Mouse (Mus musculus): ENCODE results near the gene Map3k5.
A peak's percentile ranks its signal among the peaks of the same experiment; 100 is the strongest.

Gene Map3k5

DNA sequence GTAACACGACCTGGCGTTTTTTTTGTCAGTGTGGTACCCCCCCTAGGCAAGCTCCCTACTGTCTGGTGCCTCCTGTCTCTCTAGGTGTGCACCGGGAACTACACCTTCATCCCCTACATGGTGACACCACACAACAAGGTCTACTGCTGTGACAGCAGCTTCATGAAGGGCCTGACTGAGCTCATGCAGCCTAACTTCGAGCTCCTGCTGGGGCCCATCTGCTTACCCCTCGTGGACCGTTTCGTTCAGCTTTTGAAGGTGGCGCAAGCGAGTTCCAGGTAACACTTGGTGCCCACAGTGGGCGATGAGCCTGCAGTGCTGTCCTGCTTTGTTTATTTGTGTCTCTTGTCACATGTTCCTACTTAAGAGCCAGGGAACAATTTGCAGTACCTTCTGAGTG lies 89.3 kb downstream of the Map3k5 start:
- H3K27me3 ChIP-seq (ENCODE audit: control insufficient read depth, insufficient read depth, low read length, poor library complexity, severe bottlenecking), result no peaks in the 10 kb centered on the region
- no peak for DNase-seq (ENCODE audit: low read depth, low spot score)
- H3K36me3 ChIP-seq (ENCODE audit: control insufficient read depth, insufficient read depth, low read length, poor library complexity, severe bottlenecking), result peaks cover 5% of the 10 kb centered on the region

DNA sequence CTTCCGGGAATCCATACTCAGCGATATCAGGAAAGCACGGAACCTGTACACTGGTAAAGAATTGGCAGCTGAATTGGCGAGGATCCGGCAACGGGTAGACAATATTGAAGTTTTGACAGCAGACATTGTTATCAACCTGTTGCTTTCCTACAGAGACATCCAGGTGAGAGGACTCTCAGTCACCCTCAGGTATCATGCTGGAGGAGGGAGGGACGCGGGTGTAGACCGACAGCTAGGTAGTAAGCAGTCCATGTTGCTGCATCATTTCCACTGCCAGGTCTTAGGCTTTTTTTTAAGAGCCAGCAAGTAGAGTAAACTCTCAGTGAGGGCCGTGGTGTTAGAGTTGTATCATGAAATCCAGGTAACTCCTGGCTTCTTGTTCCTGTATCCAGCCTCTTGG lies 90.6 kb downstream of the Map3k5 start:
- no peak for DNase-seq (ENCODE audit: low read depth, low spot score)
- no peaks in the 10 kb centered on the region for H3K27me3 ChIP-seq (ENCODE audit: control insufficient read depth, insufficient read depth, low read length, poor library complexity, severe bottlenecking)
- peaks cover 10% of the 10 kb centered on the region for H3K36me3 ChIP-seq (ENCODE audit: control insufficient read depth, insufficient read depth, low read length, poor library complexity, severe bottlenecking)

DNA sequence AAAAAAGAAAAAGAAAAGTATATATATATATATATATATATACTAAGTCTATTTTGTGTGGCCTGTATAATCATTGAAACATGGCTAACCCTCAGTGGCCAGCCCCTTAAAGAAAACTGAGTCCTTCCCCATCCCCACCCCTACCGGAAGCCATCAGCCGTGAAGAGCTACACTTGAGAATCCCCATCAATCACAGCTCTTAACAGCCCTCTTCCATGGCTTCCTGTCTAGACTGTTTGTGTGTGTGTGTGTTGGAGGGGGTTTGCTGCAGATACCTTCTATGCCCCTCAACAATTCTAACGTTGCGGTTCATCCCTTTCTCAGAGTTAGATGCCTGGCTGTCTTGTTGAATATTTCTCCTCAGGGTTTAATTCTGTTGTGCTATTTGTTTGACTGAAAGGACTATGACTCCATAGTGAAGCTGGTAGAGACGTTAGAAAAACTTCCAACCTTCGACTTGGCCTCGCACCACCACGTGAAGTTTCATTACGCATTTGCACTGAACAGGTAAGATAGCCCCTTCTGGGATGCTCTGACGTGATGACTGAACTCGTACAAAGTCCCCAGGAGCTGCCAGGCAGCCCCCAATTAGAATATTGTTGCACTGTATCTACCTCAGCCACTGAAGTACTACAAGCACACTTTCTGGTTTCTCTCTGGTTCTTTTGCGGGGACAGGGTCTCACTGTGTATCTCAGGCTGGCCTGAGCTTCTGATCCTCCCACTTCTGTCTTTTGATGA lies 91.7 kb downstream of the Map3k5 start:
- H3K27me3 ChIP-seq (ENCODE audit: control insufficient read depth, insufficient read depth, low read length, poor library complexity, severe bottlenecking), result no peaks in the 10 kb centered on the region
- DNase-seq (ENCODE audit: low read depth, low spot score), result no peak
- H3K36me3 ChIP-seq (ENCODE audit: control insufficient read depth, insufficient read depth, low read length, poor library complexity, severe bottlenecking), result peaks cover 12% of the 10 kb centered on the region

DNA sequence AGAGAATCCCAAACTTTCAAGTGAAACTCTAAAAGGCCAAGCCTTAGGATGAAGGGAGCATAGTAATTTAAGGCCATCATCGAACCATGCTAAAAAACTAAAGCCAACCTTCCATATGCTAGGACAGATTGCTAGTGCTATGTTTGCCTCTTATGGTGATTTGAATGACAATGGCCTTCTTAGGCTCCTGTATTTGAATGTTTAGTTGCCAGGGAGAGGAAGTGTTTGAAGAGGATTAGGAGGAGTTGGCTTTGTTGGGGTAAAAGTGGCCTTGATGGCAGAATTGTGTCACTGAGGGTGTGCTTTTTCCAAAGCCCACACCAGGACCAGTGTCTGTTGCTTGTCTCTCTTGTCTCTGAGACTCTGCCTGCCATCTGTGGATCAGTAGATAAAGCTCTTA lies 96.4 kb downstream of the Map3k5 start:
- DNase-seq (ENCODE audit: low read depth, low spot score), result no peak
- peaks cover 12% of the 10 kb centered on the region for H3K36me3 ChIP-seq (ENCODE audit: control insufficient read depth, insufficient read depth, low read length, poor library complexity, severe bottlenecking)
- H3K27me3 ChIP-seq (ENCODE audit: control insufficient read depth, insufficient read depth, low read length, poor library complexity, severe bottlenecking), result no peaks in the 10 kb centered on the region

DNA sequence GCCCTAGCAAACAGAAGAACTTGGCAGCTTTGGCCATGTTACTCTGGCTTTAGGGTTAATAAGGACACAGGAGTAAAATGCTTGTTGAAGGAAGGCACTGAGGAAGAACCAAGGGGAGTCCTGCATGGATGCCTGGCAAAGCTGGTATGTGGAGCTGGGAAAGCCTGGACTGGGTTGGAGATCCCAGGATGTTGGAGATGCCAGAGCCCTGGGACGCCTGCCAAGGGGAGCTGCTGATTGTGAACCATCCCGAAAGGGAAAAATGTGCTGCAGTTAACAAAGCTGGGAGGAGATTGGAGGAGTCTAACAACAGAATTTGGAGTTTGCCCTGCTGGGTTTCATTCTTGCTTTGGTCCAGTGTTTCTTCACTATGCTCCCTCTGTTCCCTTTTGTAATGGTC lies 97.7 kb downstream of the Map3k5 start:
- no peak for DNase-seq (ENCODE audit: low read depth, low spot score)
- no peaks in the 10 kb centered on the region for H3K27me3 ChIP-seq (ENCODE audit: control insufficient read depth, insufficient read depth, low read length, poor library complexity, severe bottlenecking)
- H3K36me3 ChIP-seq (ENCODE audit: control insufficient read depth, insufficient read depth, low read length, poor library complexity, severe bottlenecking), result peaks cover 12% of the 10 kb centered on the region

DNA sequence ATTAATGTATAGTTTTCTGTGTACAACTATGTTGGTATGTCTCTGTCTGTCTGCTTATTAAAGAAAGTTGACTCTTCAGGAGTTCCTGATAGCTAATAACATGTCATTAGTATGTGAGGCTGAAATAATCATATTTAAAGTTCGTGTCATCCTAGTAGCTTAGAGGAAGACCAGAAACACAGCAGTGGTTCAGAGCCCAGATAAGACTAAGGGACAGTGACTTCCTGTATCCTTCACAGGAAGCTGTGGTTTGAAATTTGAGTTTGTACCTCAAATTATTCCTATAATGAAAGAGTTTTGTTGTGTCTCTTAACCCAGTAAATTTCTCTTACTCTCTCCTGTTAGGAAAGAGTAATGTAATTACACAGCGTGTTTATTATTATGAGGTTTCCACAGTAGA lies 102.1 kb downstream of the Map3k5 start:
- DNase-seq (ENCODE audit: low read depth, low spot score), result peak; percentile 22
- H3K27me3 ChIP-seq (ENCODE audit: control insufficient read depth, insufficient read depth, low read length, poor library complexity, severe bottlenecking), result no peaks in the 10 kb centered on the region

DNA sequence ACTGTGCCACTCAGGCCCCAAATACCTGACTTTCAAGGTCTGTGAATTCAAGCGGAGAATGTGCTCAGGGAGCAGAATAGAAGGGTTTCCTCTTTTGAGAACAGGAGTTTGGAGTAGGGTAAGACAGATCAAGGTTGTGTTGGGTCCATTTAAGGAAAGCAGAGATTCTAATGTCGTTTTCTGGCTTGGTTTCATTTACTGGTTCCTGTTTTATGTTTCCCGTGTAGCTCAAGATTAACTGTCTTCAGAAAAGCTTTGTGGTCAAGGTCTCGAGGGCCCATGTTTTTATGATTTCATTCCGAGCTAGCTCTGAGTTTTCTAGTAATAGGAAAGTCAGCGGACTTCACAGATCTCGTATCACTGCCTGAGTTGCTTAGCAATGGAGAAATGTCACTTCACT lies 102.6 kb downstream of the Map3k5 start:
- no peaks in the 10 kb centered on the region for H3K27me3 ChIP-seq (ENCODE audit: control insufficient read depth, insufficient read depth, low read length, poor library complexity, severe bottlenecking)
- peak; percentile 69 for DNase-seq (ENCODE audit: low read depth, low spot score)
- 0 out of 2 replicates have a peak, but pooled peaks cover 2% of the 10 kb centered on the region for H3K36me3 ChIP-seq (ENCODE audit: control insufficient read depth, insufficient read depth, low read length, poor library complexity, severe bottlenecking)

More for the DNA sequence above, 102.1 kb downstream of the Map3k5 start:
- H3K36me3 ChIP-seq (ENCODE audit: control insufficient read depth, insufficient read depth, low read length, poor library complexity, severe bottlenecking), result peaks cover 4% of the 10 kb centered on the region; the same call in 1 of the 2 replicates

DNA sequence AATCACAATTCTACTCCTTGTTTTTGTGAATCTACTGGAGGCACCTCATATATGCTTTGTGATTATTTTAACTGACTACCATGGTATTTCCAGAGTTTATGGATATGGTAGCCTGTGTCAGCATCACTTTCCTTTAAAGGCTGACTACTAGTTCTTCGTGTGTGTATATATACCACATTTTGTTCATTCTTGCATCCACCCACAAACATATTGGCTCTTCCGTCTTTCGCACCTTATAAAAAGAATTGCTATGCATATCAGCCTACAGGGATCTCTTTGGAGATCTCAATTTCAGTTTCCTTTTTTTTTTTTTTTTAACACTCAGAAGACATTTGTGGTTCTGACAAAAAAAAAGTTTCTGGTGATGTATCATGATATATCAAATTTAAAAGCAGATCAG lies 105.3 kb downstream of the Map3k5 start:
- H3K36me3 ChIP-seq (ENCODE audit: control insufficient read depth, insufficient read depth, low read length, poor library complexity, severe bottlenecking), result no peaks in the 10 kb centered on the region
- no peaks in the 10 kb centered on the region for H3K27me3 ChIP-seq (ENCODE audit: control insufficient read depth, insufficient read depth, low read length, poor library complexity, severe bottlenecking)
- DNase-seq (ENCODE audit: low read depth, low spot score), result no peak

DNA sequence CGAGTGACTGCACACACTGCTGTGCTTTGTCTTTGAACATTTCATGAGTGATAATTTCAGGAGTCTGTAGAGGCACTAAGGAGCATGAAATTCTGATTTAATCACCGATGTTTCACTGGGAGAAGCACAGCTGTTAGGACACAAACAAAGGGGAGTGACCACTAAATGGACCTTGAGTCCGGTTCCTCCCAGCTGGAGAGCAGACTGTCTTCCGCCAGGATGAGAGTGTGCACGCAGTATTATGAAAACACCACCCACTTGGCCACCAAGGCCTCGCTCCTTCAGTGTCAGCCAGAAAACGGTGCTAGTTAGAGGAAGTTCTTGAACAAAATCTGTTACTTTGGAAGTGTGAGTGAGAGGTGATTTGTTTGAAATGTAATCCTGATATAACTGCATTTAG lies 105.8 kb downstream of the Map3k5 start:
- DNase-seq (ENCODE audit: low read depth, low spot score), result no peak
- H3K36me3 ChIP-seq (ENCODE audit: control insufficient read depth, insufficient read depth, low read length, poor library complexity, severe bottlenecking), result no peaks in the 10 kb centered on the region
- H3K27me3 ChIP-seq (ENCODE audit: control insufficient read depth, insufficient read depth, low read length, poor library complexity, severe bottlenecking), result no peaks in the 10 kb centered on the region

DNA sequence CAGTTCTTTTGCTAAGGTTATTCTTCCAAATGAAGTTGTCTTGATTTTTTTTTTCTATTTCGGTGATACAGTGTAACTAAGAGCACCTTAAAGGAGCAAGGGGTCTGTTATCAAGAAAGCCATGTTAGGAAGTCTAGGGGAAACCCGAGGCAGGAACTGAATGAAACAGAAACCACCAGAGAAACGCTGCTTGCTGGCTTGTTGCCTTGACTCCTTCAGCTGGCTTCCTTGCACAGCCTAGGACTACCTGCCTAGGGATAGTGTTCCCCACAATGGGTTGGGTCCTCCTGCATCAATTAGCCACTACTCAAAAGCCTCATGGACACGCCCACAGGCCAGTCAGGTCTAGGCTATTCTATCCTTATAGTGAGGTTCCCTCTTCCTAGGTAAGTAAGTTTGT lies 106.4 kb downstream of the Map3k5 start:
- H3K36me3 ChIP-seq (ENCODE audit: control insufficient read depth, insufficient read depth, low read length, poor library complexity, severe bottlenecking), result no peaks in the 10 kb centered on the region
- peak; percentile 41 for DNase-seq (ENCODE audit: low read depth, low spot score)
- H3K27me3 ChIP-seq (ENCODE audit: control insufficient read depth, insufficient read depth, low read length, poor library complexity, severe bottlenecking), result no peaks in the 10 kb centered on the region

DNA sequence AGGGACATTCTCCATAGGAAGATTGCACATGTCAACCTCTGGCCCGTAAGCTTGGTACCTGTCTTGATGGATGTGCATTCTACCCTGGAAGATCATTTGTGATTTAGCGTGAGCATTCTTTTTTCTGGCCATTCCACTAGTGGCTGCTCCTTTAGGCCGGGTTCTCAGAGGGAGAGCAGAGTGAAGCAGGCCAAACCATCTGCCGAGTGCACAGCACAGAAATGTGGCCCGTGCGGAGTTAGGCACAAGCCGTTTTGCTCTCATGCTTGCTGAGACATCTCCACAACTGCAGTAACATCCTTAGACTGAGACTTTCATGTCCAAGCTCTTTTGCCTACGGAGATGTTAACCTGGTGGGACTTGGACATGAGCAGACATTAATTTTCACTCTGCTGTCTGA lies 107.8 kb downstream of the Map3k5 start:
- Histone ChIP-seq H3K27me3 (ENCODE audit: control insufficient read depth, insufficient read depth, low read length, poor library complexity, severe bottlenecking) (no peaks in the 10 kb centered on the region), H3K36me3 (ENCODE audit: control insufficient read depth, insufficient read depth, low read length, poor library complexity, severe bottlenecking) (peaks cover 3% of the 10 kb centered on the region; the same call in 1 of the 2 replicates)
- DNase-seq (ENCODE audit: low read depth, low spot score), result no peak

DNA sequence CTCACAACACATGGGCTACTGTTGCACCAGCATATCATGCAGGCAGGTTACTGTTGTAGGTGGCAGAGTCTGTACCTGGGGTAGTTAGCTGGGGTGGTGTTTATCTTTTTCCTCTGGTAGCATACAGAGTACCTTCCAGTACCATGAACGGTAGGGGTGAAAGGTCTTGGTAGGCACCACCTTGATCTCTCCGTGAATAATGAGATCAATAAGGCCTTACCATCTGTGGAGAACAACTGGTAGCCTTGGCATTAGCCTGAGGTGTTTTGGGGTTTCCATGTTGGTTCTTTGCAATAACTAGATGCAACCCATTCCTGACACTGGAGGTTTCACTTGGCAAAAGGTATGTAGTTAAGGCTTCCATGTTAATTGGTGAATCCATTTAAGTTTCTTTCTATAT lies 109.8 kb downstream of the Map3k5 start:
- no peaks in the 10 kb centered on the region for H3K27me3 ChIP-seq (ENCODE audit: control insufficient read depth, insufficient read depth, low read length, poor library complexity, severe bottlenecking)
- DNase-seq (ENCODE audit: low read depth, low spot score), result no peak

DNA sequence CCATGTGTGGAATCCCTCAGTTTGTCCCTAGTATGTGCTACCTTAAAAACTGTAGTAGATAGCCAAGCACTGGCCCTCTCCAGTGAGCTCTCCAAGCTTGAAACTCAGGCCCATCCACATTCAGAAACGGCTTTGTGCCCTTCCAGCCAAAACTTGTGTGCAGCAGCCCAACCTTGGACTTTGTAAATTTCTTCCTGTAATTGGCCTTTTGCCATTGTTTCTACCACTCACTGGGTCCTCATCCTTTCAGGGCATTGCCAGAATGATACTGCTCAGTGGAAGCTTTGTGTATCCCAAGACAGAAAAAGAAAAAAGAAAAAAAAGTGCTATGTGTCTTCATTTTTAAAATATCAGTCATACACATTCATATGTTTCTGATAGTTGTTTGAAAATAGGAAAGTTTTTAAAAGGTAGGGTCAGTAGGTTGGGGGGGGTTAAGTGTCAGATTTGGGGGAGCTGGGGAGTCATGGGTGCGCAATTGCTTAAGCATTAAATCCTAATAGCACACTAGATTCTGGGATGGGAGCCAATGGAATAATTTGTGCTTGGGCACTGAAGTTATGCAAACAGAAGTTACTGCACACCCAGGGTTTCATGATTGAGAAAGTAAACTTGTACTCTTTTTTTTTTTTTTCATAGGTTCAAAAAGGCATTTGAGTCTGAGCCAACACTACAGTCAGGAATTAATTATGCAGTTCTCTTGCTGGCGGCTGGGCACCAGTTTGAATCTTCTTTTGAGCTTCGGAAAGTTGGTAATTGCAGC lies 111.6 kb downstream of the Map3k5 start:
- DNase-seq (ENCODE audit: low read depth, low spot score), result no peak
- Histone ChIP-seq H3K27me3 (ENCODE audit: control insufficient read depth, insufficient read depth, low read length, poor library complexity, severe bottlenecking) (no peaks in the 10 kb centered on the region), H3K36me3 (ENCODE audit: control insufficient read depth, insufficient read depth, low read length, poor library complexity, severe bottlenecking) (peaks cover 3% of the 10 kb centered on the region; the same call in 1 of the 2 replicates)

More for the DNA sequence above, 109.8 kb downstream of the Map3k5 start:
- H3K36me3 ChIP-seq (ENCODE audit: control insufficient read depth, insufficient read depth, low read length, poor library complexity, severe bottlenecking), result peaks cover 3% of the 10 kb centered on the region; the same call in 1 of the 2 replicates

DNA sequence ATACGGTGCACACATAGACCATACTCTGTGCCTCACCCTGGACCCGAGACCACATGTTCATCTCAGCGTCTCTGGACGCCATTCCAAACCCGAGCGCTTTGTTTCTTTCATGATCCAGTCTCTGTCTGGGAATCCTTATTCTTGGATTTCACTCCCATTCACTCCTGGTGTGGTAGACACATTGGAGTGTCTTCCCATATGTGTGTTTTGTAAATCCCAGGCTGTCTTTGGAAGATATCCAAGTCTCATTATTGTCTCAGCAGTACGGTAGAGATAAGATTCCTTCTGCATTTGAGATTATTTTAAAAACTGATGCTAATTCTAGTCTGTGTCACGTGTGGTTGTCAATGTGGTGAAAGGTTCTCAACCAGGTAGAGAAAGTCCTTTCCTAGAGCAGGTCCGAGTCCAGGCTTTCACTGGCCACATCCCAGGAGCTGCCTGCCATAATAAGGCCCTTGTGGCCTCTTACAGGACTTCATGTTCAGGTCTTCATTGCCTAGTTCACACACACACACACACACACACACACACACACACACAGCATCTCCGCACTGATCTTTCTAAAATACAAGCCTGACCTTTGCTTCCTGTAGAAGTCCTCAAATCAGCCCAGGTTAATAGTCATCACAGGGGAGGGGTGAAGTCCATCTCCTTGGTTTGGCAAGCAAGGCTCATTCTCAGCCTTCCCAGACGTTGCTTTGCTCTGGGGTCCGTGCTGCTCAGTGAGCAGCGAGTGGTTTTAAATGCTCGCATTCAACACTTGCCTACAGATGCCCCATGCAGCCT lies 122.8 kb downstream of the Map3k5 start:
- no peak for DNase-seq (ENCODE audit: low read depth, low spot score)
- Histone ChIP-seq H3K36me3 (ENCODE audit: control insufficient read depth, insufficient read depth, low read length, poor library complexity, severe bottlenecking) (peaks cover 5% of the 10 kb centered on the region; the same call in 1 of the 2 replicates), H3K27me3 (ENCODE audit: control insufficient read depth, insufficient read depth, low read length, poor library complexity, severe bottlenecking) (no peaks in the 10 kb centered on the region)

DNA sequence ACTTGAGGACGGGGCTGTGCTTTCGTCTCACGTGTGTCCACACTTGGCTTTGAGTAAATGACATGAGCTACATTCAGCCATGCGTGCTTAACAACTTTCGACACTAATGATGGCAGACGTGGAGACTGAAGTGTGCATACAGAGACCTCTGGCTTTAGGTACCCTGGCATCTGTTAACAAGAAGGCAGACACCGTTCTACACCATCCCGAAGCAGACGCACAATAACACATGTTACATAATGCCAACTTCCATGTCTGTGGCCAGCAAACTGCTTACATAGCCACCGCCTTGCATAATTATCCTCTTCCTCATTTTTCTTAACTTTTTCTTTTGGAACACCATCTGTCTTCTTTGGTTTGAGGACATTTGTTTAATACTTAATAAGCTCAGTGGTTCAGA lies 123.8 kb downstream of the Map3k5 start:
- no peak for DNase-seq (ENCODE audit: low read depth, low spot score)
- H3K27me3 ChIP-seq (ENCODE audit: control insufficient read depth, insufficient read depth, low read length, poor library complexity, severe bottlenecking), result no peaks in the 10 kb centered on the region
- peaks cover 5% of the 10 kb centered on the region; the same call in 1 of the 2 replicates for H3K36me3 ChIP-seq (ENCODE audit: control insufficient read depth, insufficient read depth, low read length, poor library complexity, severe bottlenecking)

Measured in splenic B cell, adult 2 months (primary cell).